In genomic region chr14:54724049-54724448, GRCm38 (mm10) we compare ENCODE assay signal across 46 mouse cellular contexts. TPM values are rescaled to one million over a fixed set of nuclear protein-coding genes. Genes with fewer than 3 reads are reported as not detected.
"Had no signal": no experiment of that assay in that cellular context is flagged by ENCODE, and none has a peak within 500 bp of the region (broad histone marks: within the 10 kb centered on the region; RNA-seq: fewer than 3 reads in every experiment).

No protein-coding gene starts in this region.

- H3K9me3 ChIP-seq: heart, embryonic 10.5 days; heart, embryonic 12.5 days; heart, embryonic 13.5 days; heart, embryonic 15.5 days; hindbrain, embryonic 10.5 days; hindbrain, embryonic 12.5 days; hindbrain, embryonic 13.5 days; hindbrain, embryonic 15.5 days; kidney, embryonic 15.5 days had no signal

- H3K27me3 ChIP-seq: heart, embryonic 13.5 days; heart, embryonic 15.5 days; hindbrain, embryonic 12.5 days; hindbrain, embryonic 13.5 days; hindbrain, embryonic 15.5 days; kidney, embryonic 15.5 days had no signal

- H3K4me1 ChIP-seq: heart, embryonic 10.5 days; heart, embryonic 12.5 days; heart, embryonic 13.5 days; heart, embryonic 15.5 days; hindbrain, embryonic 10.5 days; hindbrain, embryonic 12.5 days; hindbrain, embryonic 13.5 days; hindbrain, embryonic 15.5 days; kidney, embryonic 15.5 days had no signal

- H3K27ac ChIP-seq: heart, embryonic 10.5 days; heart, embryonic 13.5 days; heart, embryonic 15.5 days; hindbrain, embryonic 10.5 days; hindbrain, embryonic 12.5 days; hindbrain, embryonic 13.5 days; hindbrain, embryonic 14.5 days; hindbrain, embryonic 15.5 days; kidney, embryonic 15.5 days; kidney, postnatal 0 days; layer of hippocampus, adult 2 months; left cerebral cortex, adult 2 months had no signal

- H3K36me3 ChIP-seq: heart, embryonic 10.5 days; heart, embryonic 12.5 days; heart, embryonic 13.5 days; heart, embryonic 15.5 days; hindbrain, embryonic 10.5 days; hindbrain, embryonic 12.5 days; hindbrain, embryonic 13.5 days; hindbrain, embryonic 15.5 days; kidney, embryonic 15.5 days had no signal

- DNase-seq: heart, postnatal 10 days; heart, postnatal 14 days; heart, postnatal 4 days; kidney, adult 11 months; kidney, adult 18-20 months; kidney, adult 8-10 months; kidney, postnatal 10 days; kidney, postnatal 14 days; kidney, postnatal 25 days; kidney, postnatal 36 days; kidney, postnatal 4 days; layer of hippocampus, adult 9-11 months; layer of hippocampus, postnatal 36 days had no signal

- ATAC-seq: hindbrain, embryonic 16.5 days; inflammation-experienced regulatory T-cells, adult 6 months had no signal

- H3K9ac ChIP-seq: heart, embryonic 12.5 days; heart, embryonic 13.5 days; heart, embryonic 15.5 days; hindbrain, embryonic 12.5 days; hindbrain, embryonic 13.5 days; hindbrain, embryonic 14.5 days; hindbrain, embryonic 15.5 days; kidney, embryonic 15.5 days had no signal

- H3K4me2 ChIP-seq: heart, embryonic 11.5 days; heart, embryonic 12.5 days; heart, embryonic 13.5 days; heart, embryonic 15.5 days; hindbrain, embryonic 12.5 days; hindbrain, embryonic 13.5 days; hindbrain, embryonic 14.5 days; hindbrain, embryonic 15.5 days; kidney, embryonic 15.5 days had no signal

- H3K4me3 ChIP-seq: heart, embryonic 10.5 days; heart, embryonic 12.5 days; heart, embryonic 13.5 days; heart, embryonic 15.5 days; hindbrain, embryonic 10.5 days; hindbrain, embryonic 12.5 days; hindbrain, embryonic 13.5 days; hindbrain, embryonic 15.5 days; kidney, embryonic 15.5 days; layer of hippocampus, adult 2 months; left cerebral cortex, adult 2 months had no signal

RNA-seq across cellular contexts. Expression of gene Cebpe, which starts 12.1 kb away (rescaled TPM):
- total RNA-seq: heart, postnatal 10 days; heart, postnatal 14 days; heart, postnatal 25 days; heart, postnatal 4 days; layer of hippocampus, adult 18-20 months; layer of hippocampus, adult 2 months; layer of hippocampus, adult 8-10 months; layer of hippocampus, postnatal 10 days; layer of hippocampus, postnatal 14 days; layer of hippocampus, postnatal 25 days; layer of hippocampus, postnatal 36 days; left cerebral cortex, adult 18-20 months; left cerebral cortex, adult 2 months; left cerebral cortex, adult 8-10 months had no signal
- polyA plus RNA-seq: heart, embryonic 10.5 days; heart, embryonic 11.5 days; heart, embryonic 12.5 days; heart, embryonic 13.5 days; heart, embryonic 14.5 days; heart, embryonic 16.5 days; heart, postnatal 0 days; hindbrain, embryonic 10.5 days; hindbrain, embryonic 11.5 days; hindbrain, embryonic 12.5 days; hindbrain, embryonic 13.5 days; hindbrain, embryonic 14.5 days; hindbrain, embryonic 15.5 days; hindbrain, embryonic 16.5 days; inflammation-experienced regulatory T-cells, adult 6 months; intestine, postnatal 0 days; kidney, embryonic 14.5 days; kidney, embryonic 16.5 days; kidney, postnatal 0 days had no signal

RNA-seq across cellular contexts. Expression of gene Gm29776, which starts 25.4 kb away (rescaled TPM):
- total RNA-seq: heart, postnatal 14 days; heart, postnatal 25 days; hematopoietic stem cell, adult 5-6 weeks; layer of hippocampus, adult 18-20 months; layer of hippocampus, adult 2 months; layer of hippocampus, postnatal 10 days; layer of hippocampus, postnatal 25 days; layer of hippocampus, postnatal 36 days; left cerebral cortex, adult 18-20 months; left cerebral cortex, adult 2 months; left cerebral cortex, adult 8-10 months had no signal
- polyA plus RNA-seq: intestine, postnatal 0 days; large intestine, adult 2 months had no signal
